Mouse (Mus musculus) kidney, postnatal 25 days (tissue): ENCODE measurements around the gene Nhp2.

Source experiments
- DNase-seq, 2 experiments: peaks; one replicate each; pipeline ENCODE4 v3.0.0; 2021; ENCODE audit warnings: mixed read lengths in 2 of 2

The Nhp2 gene

GRCm38 (mm10) chr11:51635525-51636322, 16.2 kb downstream of the Nhp2 start, which contains the start of gene Rmnd5b:
Gene Rmnd5b, minus strand, starts transcription at chr11:51635896.
- DNase-seq = peak; percentile 90 to 94

GRCm38 (mm10) chr11:51636323-51636684, 16.8 kb downstream of the Nhp2 start:
- peak; percentile 69 to 83 for DNase-seq

- no peak for DNase-seq
These were observed 18.5 kb downstream of the Nhp2 start for GRCm38 (mm10) chr11:51637971-51638414.

GRCm38 (mm10) chr11:51638497-51638896, 19.0 kb downstream of the Nhp2 start:
- no peak for DNase-seq

DNA sequence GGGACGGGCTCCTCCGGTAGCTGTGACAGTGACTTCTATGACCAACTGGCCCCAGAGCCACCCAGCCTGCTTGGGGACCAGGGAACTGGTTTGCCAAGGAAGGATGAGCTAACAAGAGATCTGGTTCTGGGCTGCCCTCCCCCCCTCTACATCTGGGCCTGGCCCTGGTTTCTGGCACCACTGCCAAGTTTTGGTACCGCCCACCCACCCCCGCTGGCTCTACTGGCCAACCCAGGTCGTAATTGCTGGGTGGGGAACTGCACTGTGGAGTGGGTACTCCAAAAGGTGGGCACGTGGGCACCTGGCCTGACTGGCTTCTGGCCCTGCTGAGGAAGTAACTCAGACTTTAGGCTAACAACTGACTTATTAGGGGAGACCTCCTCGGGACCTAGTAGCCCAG, 21.2 kb downstream of the Nhp2 start:
- peak in 1 of 2 experiments; percentile 63 for DNase-seq

DNA sequence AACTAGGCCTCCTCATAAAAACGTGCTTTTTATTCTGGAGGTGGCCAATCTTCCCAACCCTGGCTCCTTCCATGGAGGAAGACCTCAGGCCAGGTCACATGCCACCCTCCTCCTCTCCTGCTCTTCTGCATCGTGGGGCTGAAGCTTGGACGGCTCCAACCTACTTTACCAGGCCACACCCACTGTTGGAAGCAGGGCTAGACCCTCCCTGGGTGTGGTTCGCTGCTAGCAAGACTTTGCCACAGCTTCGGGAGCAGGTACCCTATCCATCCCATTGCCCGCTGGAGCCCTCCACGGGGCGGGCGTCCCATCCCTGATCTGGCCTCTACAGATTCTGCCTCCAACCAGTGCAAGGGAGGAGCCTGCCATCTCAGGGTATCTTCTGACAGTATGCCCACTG, 23.7 kb downstream of the Nhp2 start:
- no peak for DNase-seq

DNA sequence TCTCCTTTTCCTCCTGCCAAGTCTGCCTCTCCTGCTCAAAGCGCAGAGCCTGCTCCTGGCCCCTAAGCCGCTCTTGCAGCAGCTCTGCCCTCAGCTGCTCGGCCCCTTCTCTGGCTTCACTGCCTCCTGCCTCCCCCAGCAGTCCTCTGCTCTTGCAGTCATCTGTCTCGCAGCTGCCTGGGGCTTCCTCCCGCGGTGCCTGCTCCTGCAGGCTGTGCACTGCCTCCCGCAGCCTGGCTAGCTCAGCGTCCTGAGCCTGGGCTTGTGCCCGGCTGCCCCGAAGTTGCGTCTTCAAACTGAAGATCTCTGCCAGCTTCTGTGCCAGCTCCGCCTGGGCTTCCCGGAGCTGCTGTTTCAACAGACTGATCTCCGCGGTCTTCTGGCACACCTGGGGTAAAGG, 24.2 kb downstream of the Nhp2 start:
- DNase-seq = peak in 1 of 2 experiments; percentile 54

GRCm38 (mm10) chr11:51644217-51644616, 24.7 kb downstream of the Nhp2 start:
- no peak for DNase-seq

DNA sequence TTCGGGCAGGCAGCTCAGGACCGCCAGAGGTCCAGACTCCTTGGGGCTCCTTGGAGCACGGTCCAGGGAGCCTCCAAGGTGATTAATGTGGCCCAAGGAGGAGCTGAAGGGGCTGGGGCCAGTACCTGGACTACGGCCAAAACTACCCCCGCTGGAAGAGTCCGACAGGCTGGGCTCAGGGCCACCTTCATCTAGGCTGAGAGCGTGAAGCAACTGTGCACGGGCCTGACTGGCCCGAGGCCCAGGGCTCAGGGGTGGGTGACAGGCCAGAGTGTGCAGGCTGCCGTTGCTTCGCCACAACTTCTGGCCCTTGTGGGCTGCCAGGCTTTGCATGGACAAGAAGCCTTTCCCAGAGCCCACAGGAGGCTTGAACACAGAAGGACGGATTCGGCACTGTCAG, 25.8 kb downstream of the Nhp2 start:
- DNase-seq = no peak

GRCm38 (mm10) chr11:51646245-51646644, 26.7 kb downstream of the Nhp2 start:
- DNase-seq = peak in 1 of 2 experiments; percentile 30

DNA sequence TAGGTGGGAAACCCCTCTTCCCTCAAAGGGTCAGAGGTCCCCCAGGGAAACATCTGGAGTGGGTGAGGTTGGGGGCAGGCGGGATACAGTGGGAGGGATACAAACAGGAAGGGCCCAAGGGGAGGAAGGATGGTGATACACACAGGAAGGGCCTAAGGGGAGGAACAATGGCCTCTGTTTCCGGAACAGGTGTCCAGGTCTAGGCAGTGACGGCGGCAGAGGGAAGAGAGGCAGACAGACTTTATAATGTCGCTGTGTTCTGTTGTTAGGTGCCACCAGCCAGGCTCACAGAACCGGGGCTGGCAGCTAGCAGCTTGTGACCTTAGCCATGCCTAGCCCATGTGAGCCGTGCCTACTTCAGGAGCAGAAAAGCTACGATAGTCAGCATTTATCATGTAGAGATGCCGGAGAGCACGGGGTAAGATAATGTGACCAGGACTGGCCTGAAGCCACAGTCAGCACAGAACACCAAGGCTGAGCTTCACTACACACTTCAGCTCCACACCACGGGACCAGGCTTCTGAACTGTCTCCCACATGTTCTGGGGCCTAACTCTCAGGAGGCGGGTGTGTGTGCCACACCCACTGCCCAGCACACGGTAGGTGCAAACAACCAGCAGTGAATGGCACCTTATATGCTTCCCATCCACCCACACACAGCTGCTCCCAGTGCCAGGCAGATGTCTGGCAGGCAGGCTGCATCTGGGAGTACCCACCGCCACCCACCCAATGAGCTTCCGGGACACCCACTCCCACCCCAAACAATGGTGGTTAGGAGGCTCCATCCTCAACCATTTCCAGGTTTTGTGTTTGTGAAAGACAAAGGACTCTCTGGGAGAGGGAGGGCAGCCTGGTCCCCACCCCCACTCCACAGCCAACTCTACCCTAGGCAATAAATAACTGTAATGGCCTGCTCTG, 27.5 kb downstream of the Nhp2 start:
- peak; percentile 52 to 80 for DNase-seq

GRCm38 (mm10) chr11:51648566-51648965, 29.0 kb downstream of the Nhp2 start:
- peak; percentile 50 to 75 for DNase-seq

DNA sequence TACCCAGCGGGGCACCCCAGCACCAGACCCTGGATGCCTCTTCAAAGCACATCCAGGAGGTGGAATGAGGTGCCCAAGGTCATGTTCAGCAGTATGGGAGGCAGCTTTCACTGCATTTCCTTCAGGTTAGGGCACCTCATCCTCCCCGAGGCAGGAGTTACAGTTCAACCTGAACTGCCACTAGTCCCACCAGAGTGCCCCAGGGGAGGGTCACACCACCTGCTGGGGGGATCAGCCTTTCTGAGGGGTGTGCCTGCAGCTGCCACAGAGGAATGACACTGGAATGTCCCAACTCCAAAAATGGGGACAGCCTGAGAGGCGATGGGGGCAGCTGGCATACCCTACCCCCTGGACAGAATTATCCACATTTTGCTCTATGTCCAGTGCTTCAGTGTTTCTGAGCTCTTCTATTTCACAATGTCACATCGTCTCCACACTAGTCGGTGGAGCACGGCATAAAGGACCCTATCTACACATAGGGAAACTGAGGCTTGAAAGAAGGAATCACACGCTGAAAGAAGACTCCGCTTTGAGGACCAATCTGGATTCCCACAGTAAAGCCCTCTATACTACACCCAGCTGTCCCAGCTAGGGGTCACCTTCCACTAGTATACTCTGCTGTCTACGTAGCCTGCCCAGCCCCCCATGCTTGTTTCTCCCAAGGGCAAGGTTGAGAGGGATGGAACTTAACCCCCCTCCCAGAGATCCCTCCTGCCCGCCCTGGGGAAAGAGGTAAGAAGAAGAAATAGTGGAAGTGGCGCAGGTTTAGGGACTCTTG, 29.8 kb downstream of the Nhp2 start:
- no peak for DNase-seq

DNA sequence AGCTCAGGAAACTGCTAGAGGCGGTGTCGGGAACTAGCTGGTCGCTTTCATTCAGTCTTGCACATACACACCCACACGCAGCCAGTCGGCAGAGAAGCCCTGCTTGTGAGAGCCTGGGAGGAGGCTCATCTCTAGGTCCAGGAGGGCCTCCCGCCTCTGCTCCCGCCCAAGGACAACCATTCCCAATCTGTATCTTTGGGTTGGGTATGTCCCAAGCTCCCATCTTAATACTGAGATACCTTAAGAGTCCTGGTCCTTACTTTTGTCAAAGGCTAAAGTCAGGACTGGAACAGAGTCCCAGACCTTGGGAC, 30.3 kb downstream of the Nhp2 start:
- no peak for DNase-seq

DNA sequence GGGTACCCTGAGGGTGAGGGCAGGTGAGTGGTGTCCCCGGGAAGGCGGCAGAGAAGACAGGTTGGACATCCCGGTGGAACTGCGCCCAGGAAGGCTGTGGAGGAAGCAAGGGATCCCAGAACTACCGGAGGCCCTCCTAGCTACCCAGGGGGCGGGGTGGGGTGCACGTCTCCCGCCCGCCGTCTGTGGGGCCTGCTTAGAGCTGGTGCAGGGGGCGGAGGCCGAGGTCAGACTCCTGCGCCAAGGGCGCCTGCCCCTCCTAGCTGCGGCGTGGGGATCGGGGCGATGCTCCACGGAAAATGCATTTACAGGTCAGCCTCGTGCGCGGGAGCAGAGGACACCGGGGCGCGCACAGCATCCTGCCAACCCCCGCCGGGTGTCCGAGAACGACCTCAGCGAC, 30.7 kb downstream of the Nhp2 start:
- no peak for DNase-seq

DNA sequence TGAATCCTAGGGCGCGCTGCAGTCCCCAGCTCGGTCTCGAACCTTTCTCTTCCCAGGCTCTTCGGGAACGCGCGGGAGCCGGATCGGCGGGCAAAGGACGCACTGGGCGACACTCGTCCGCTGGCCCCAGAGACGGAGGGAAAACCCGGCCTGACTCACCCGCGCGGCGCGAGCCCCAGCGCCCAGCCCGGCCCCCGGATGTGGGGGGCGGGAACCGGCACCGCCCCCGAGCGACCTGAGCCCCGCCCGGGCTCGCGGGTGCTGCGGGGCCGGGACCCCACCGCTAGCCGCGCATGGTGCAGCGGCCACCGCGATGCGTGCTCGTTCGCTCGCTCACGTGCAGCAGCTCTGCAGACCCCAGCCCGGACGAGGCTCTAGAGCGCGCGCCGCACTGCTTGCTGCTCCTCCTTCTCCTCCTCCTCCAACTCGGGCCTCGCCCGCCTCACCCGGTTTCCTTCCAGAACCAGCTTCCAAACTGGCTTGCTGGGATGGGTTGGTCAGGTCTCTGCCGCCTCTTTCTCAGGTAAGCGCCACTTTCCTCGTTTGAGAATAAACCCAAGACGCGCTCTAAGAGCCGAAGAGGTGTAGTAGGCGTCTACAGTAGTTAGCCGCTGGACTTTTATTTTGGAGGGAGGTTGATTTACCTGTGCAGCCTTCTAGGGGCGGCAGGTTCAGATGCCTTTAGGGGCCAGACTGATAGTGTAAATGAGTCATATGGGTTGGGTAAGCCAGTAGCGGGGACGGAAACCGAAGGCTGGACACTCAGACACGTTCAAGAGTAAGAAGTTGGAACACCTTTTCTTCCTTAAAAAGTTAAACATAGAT, 31.4 kb downstream of the Nhp2 start, which contains the start of the genes N4bp3 and D930048N14Rik:
TSS of gene N4bp3 (minus strand) at position 152 of the 825 bp plus-strand sequence.
TSS of gene D930048N14Rik (plus strand) at position 264 of the 825 bp plus-strand sequence.
- peak; percentile 76 to 89 for DNase-seq

DNA sequence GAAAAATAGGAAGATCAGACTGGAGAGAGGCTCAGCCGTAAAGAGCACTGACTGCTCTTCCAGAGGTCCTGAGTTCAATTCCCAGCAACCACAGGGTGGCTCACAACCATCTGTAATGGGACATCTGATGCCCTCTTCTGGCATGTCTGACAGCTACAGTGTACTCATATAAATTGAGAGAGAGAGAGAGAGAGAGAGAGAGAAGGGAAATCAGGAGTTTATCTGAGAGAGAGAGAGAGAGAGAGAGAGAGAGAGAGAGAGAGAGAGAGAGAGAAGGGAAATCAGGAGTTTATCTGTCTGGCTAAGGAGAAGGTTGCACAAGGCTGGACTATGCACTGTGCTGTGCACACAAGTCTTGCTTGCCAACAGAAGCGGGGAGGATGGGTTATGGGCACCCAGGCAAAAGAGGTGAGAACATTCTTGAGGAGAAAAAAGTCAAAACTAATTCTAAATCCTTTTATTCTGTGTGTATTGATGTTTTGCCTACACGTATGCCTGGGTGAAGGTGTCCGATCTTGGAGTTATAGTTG, 33.4 kb downstream of the Nhp2 start:
- peak; percentile 42 to 66 for DNase-seq

GRCm38 (mm10) chr11:51653736-51654135, 34.2 kb downstream of the Nhp2 start:
- no peak for DNase-seq

DNA sequence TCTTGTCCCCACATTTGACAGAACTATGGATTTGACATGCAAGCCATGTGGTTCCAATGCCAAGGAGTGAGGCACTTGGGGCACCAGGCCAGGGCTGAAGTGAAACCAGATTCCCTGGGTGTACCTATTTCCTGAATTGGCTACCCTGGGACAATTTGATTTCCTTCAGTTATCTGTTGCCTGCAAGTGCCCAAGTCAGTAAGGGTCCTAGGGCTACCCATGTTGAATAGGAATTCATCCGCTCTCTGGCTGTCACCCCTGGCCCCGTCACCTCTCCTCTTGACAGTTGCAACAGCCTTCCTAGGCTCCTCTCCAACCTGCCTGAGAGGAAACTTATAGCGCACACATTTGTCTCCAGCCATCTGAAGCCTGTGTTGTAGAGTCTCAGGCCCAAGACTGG, 35.4 kb downstream of the Nhp2 start:
- no peak for DNase-seq

DNA sequence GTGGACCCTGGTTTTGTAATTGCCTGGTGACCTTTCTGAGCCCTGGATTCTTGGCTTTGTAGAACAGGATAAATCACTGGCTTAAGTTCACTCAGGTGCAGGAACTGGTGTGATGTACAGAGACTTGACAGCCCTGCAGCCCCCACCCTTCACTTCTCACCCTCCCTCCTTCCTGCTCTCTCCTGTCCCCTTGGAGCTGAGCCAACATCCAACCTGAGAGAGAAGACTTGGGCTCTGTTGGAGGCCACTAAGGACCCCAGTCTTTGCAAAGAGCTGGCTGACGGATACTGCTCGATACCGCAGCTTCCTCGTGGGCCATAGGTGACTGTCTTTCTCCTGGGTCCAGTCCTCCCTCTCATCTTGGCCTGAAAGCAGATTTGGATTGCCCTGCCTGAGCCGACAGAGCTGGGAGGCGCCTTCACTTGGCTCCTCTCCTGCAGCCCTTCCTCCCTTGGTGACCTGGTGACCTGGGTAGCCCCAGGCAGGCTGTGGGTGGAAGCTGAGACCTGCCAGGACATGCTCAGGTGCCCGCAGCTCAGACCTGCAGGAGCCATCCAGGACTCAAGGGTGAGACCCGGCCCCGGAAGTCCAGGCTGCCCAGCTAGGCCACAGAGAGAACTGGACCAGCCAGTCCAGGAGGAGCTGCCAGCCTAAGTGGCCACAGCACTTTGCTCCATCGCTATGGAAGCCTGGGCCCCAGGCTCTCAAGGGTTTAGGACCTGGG, 37.4 kb downstream of the Nhp2 start:
- peak; percentile 78 to 96 for DNase-seq

GRCm38 (mm10) chr11:51658291-51658690, 38.8 kb downstream of the Nhp2 start:
- no peak for DNase-seq
